Mouse (Mus musculus): ENCODE measurements around the gene Crtc2. TPM values are rescaled to one million over a fixed set of nuclear protein-coding genes. Genes with fewer than 3 reads are reported as not detected.
A peak's percentile ranks its signal among the peaks of the same experiment; 100 is the strongest.

Gene Crtc2
- total and polyA plus RNA-seq, 2 experiments from 2014 or later = 18.9 to 20.4 TPM

- Histone ChIP-seq H3K36me3 (ENCODE audit: insufficient read depth, low read length) (peaks cover 30% of the 10 kb centered on the region), H3K27ac (ENCODE audit: low read depth, low read length) (peak overlapping the region; percentile 88), H3K4me1 (ENCODE audit: insufficient read depth, low read length) (peaks cover 9% of the 10 kb centered on the region), H3K9me3 (ENCODE audit: low read length) (no peaks in the 10 kb centered on the region), H3K27me3 (ENCODE audit: insufficient read depth, low read length) (no peaks in the 10 kb centered on the region), H3K9ac (replicated peaks; ENCODE audit: low read length, poor library complexity, severe bottlenecking) (peak overlapping the region; percentile 84), H3K4me2 (ENCODE audit: low read depth, low read length, poor library complexity, severe bottlenecking) (peak overlapping the region; percentile 81), H3K4me3 (ENCODE audit: low read depth, low read length) (peak overlapping the region; percentile 92)
- DNase-seq (ENCODE audit: low spot score) (no peak), ATAC-seq (ENCODE audit: low FRiP score) (peak; percentile 45)
- TF ChIP-seq CTCF (IDR thresholded peaks at IDR 0.05) = no peak
- WGBS = under 1% methylated on average over 39 of the region's 41 CpGs
These were observed 643 bp downstream of the Crtc2 start for GRCm38 (mm10) chr3:90254419-90255193.

GRCm38 (mm10) chr3:90255194-90255565 lies 1.2 kb downstream of the Crtc2 start:
- peak overlapping the region; percentile 81 for H3K4me2 ChIP-seq (ENCODE audit: low read depth, low read length, poor library complexity, severe bottlenecking)
- DNase-seq (ENCODE audit: low spot score) (no peak), ATAC-seq (ENCODE audit: low FRiP score) (no peak)
- peaks cover 36% of the 10 kb centered on the region for H3K36me3 ChIP-seq (ENCODE audit: insufficient read depth, low read length)
- H3K9ac ChIP-seq (replicated peaks; ENCODE audit: low read length, poor library complexity, severe bottlenecking) = peak overlapping the region; percentile 84
- H3K4me1 ChIP-seq (ENCODE audit: insufficient read depth, low read length) = peaks cover 9% of the 10 kb centered on the region
- H3K27ac ChIP-seq (ENCODE audit: low read depth, low read length) = no peak overlapping the region
- no peaks in the 10 kb centered on the region for H3K9me3 ChIP-seq (ENCODE audit: low read length)
- TF ChIP-seq CTCF (IDR thresholded peaks at IDR 0.05) = no peak
- no peaks in the 10 kb centered on the region for H3K27me3 ChIP-seq (ENCODE audit: insufficient read depth, low read length)
- WGBS = 15% methylated on average over 2 of the region's 2 CpGs
- peak overlapping the region; percentile 92 for H3K4me3 ChIP-seq (ENCODE audit: low read depth, low read length)

- Histone ChIP-seq H3K9me3 (ENCODE audit: low read length) (no peaks in the 10 kb centered on the region), H3K27me3 (ENCODE audit: insufficient read depth, low read length) (no peaks in the 10 kb centered on the region), H3K36me3 (ENCODE audit: insufficient read depth, low read length) (peaks cover 40% of the 10 kb centered on the region), H3K27ac (ENCODE audit: low read depth, low read length) (no peak overlapping the region), H3K4me1 (ENCODE audit: insufficient read depth, low read length) (peaks cover 9% of the 10 kb centered on the region), H3K4me2 (ENCODE audit: low read depth, low read length, poor library complexity, severe bottlenecking) (peak overlapping the region; percentile 81; the same call in 1 of the 2 replicates), H3K9ac (replicated peaks; ENCODE audit: low read length, poor library complexity, severe bottlenecking) (no peak overlapping the region), H3K4me3 (ENCODE audit: low read depth, low read length) (peak overlapping the region; percentile 92; the same call in 1 of the 2 replicates)
- no peak for ATAC-seq (ENCODE audit: low FRiP score)
- WGBS = 96% methylated on average over 14 of the region's 14 CpGs
- no peak for DNase-seq (ENCODE audit: low spot score)
- no peak for TF ChIP-seq CTCF (IDR thresholded peaks at IDR 0.05)
These were observed 1.9 kb downstream of the Crtc2 start for GRCm38 (mm10) chr3:90255784-90256353.

GRCm38 (mm10) chr3:90256731-90257530 lies 3.0 kb downstream of the Crtc2 start:
- TF ChIP-seq CTCF (IDR thresholded peaks at IDR 0.05) = no peak
- Histone ChIP-seq H3K4me2 (ENCODE audit: low read depth, low read length, poor library complexity, severe bottlenecking) (no peak overlapping the region), H3K36me3 (ENCODE audit: insufficient read depth, low read length) (peaks cover 44% of the 10 kb centered on the region), H3K27ac (ENCODE audit: low read depth, low read length) (no peak overlapping the region), H3K9ac (replicated peaks; ENCODE audit: low read length, poor library complexity, severe bottlenecking) (no peak overlapping the region), H3K9me3 (ENCODE audit: low read length) (no peaks in the 10 kb centered on the region), H3K4me1 (ENCODE audit: insufficient read depth, low read length) (peaks cover 9% of the 10 kb centered on the region), H3K27me3 (ENCODE audit: insufficient read depth, low read length) (no peaks in the 10 kb centered on the region), H3K4me3 (ENCODE audit: low read depth, low read length) (no peak overlapping the region)
- whole genome bisulfite sequencing = 91% methylated on average over 19 of the region's 19 CpGs
- ATAC-seq (ENCODE audit: low FRiP score) = no peak
- no peak for DNase-seq (ENCODE audit: low spot score)

GRCm38 (mm10) chr3:90258521-90258920 lies 4.6 kb downstream of the Crtc2 start:
- no peak for DNase-seq (ENCODE audit: low spot score)

More at GRCm38 (mm10) chr3:90258521-90258920, 4.6 kb downstream of the Crtc2 start:
- TF ChIP-seq CTCF (IDR thresholded peaks at IDR 0.05) = no peak
- ATAC-seq (ENCODE audit: low FRiP score) = no peak
- Histone ChIP-seq H3K27me3 (ENCODE audit: insufficient read depth, low read length) (no peaks in the 10 kb centered on the region), H3K9ac (replicated peaks; ENCODE audit: low read length, poor library complexity, severe bottlenecking) (no peak overlapping the region), H3K4me2 (ENCODE audit: low read depth, low read length, poor library complexity, severe bottlenecking) (no peak overlapping the region), H3K36me3 (ENCODE audit: insufficient read depth, low read length) (peaks cover 60% of the 10 kb centered on the region), H3K27ac (ENCODE audit: low read depth, low read length) (no peak overlapping the region), H3K9me3 (ENCODE audit: low read length) (no peaks in the 10 kb centered on the region), H3K4me1 (ENCODE audit: insufficient read depth, low read length) (peaks cover 9% of the 10 kb centered on the region), H3K4me3 (ENCODE audit: low read depth, low read length) (no peak overlapping the region)
- WGBS = 96% methylated on average over 4 of the region's 4 CpGs
